Mouse (Mus musculus) MEL (cell line): ENCODE measurements around the gene Mast3. TPM values are rescaled to one million over a fixed set of nuclear protein-coding genes. Genes with fewer than 3 reads are reported as not detected.
A peak's percentile ranks its signal among the peaks of the same experiment; 100 is the strongest.

Experiments used
- DNase-seq: peaks from one replicate; pipeline ENCODE4 v3.0.0; 2011; ENCODE audit warnings: low read depth, low spot score
- H3K27ac ChIP-seq: 2 replicates; pipeline ENCODE4 v1.5.1; 2012; ENCODE audit warnings: low read depth, mild to moderate bottlenecking, control low read depth, low read length, moderate library complexity; ENCODE audit not compliant: control insufficient read depth
- H3K27me3 ChIP-seq, 2 experiments: fragments of 150-350 bp in 1 of 2; sonication (generic) in 1 of 2; 2 replicates each; pipeline ENCODE4 v1.6.1; 2012; ENCODE audit warnings: low read length in 2 of 2, mild to moderate bottlenecking in 2 of 2, improper control_type of control experiment in 1 of 2, moderate library complexity in 1 of 2; ENCODE audit not compliant: insufficient read depth in 2 of 2, control insufficient read depth in 1 of 2
- H3K36me3 ChIP-seq, 2 experiments: 2 replicates each; pipeline ENCODE4 v1.6.1; 2012 to 2014; ENCODE audit warnings: low read length in 2 of 2, improper control_type of control experiment in 1 of 2, inconsistent platforms in 1 of 2, mild to moderate bottlenecking in 1 of 2; ENCODE audit not compliant: insufficient read depth in 2 of 2, control insufficient read depth in 1 of 2
- H3K4me1 ChIP-seq, 2 experiments: fragments of 150-350 bp in 1 of 2; sonication (generic) in 1 of 2; 2 replicates each; pipeline ENCODE4 v1.6.1; 2012; ENCODE audit warnings: low read length in 2 of 2, improper control_type of control experiment in 1 of 2, mild to moderate bottlenecking in 1 of 2; ENCODE audit not compliant: insufficient read depth in 2 of 2, control insufficient read depth in 1 of 2
- H3K4me3 ChIP-seq, 2 experiments: fragments of 150-350 bp in 1 of 2; sonication (generic) in 1 of 2; 2 replicates each; pipeline ENCODE4 v1.5.1; 2012; ENCODE audit warnings: low read depth in 2 of 2, low read length in 2 of 2, mild to moderate bottlenecking in 2 of 2, moderate library complexity in 2 of 2, control low read depth in 1 of 2, improper control_type of control experiment in 1 of 2; ENCODE audit not compliant: control insufficient read depth in 1 of 2, insufficient read depth in 1 of 2
- H3K79me2 ChIP-seq: 2 replicates; pipeline ENCODE4 v1.6.1; 2012; ENCODE audit warnings: mild to moderate bottlenecking, low read length, moderate library complexity; ENCODE audit not compliant: control insufficient read depth, poor library complexity, insufficient read depth
- H3K9ac ChIP-seq: 2 replicates; pipeline ENCODE4 v1.6.1; 2012; ENCODE audit warnings: low read depth, mild to moderate bottlenecking, control low read depth, low read length, moderate library complexity; ENCODE audit not compliant: control insufficient read depth, poor library complexity, severe bottlenecking
- H3K9me3 ChIP-seq: fragments of 150-350 bp; sonication (generic); replicated peaks from 2 replicates; pipeline ENCODE4 v1.6.1; 2012; ENCODE audit warnings: mild to moderate bottlenecking, low read length, improper control_type of control experiment, moderate library complexity; ENCODE audit not compliant: insufficient read depth
- BHLHE40 ChIP-seq: IDR thresholded peaks from 2 replicates; pipeline ENCODE4 v1.6.1; 2012; ENCODE audit warnings: low read depth, mild to moderate bottlenecking, inconsistent platforms, low read length, improper control_type of control experiment, borderline replicate concordance
- CHD1 ChIP-seq: IDR thresholded peaks from 2 replicates; pipeline ENCODE4 v1.6.1; 2012; ENCODE audit warnings: low read depth, mild to moderate bottlenecking, inconsistent platforms, low read length, improper control_type of control experiment
- CTCF ChIP-seq, 3 experiments: IDR thresholded peaks in 2 of 3; conservative IDR thresholded peaks in 1 of 3; 2 replicates each; pipeline ENCODE4 v1.5.1; 2011 to 2012; ENCODE audit warnings: low read length in 3 of 3, low read depth in 2 of 3, mild to moderate bottlenecking in 2 of 3, improper control_type of control experiment in 1 of 3, inconsistent platforms in 1 of 3, mixed read lengths in 1 of 3, moderate library complexity in 1 of 3; ENCODE audit not compliant: control insufficient read depth in 1 of 3, insufficient read depth in 1 of 3, poor library complexity in 1 of 3, severe bottlenecking in 1 of 3
- E2F4 ChIP-seq: IDR thresholded peaks from 2 replicates; pipeline ENCODE4 v1.6.1; 2011; ENCODE audit warnings: low read depth, low read length, improper control_type of control experiment, borderline replicate concordance
- ETS1 ChIP-seq: IDR thresholded peaks from 2 replicates; pipeline ENCODE4 v1.6.1; 2012; ENCODE audit warnings: low read depth, mild to moderate bottlenecking, inconsistent platforms, low read length, improper control_type of control experiment, moderate library complexity
- GATA1 ChIP-seq: IDR thresholded peaks from 2 replicates; pipeline ENCODE4 v1.6.1; 2011; ENCODE audit warnings: low read depth, low read length, improper control_type of control experiment
- HCFC1 ChIP-seq: IDR thresholded peaks from 2 replicates; pipeline ENCODE4 v1.6.1; 2012; ENCODE audit warnings: low read depth, mild to moderate bottlenecking, inconsistent platforms, low read length, improper control_type of control experiment, moderate library complexity
- JUND ChIP-seq: IDR thresholded peaks from 2 replicates; pipeline ENCODE4 v1.6.1; 2011; ENCODE audit warnings: low read depth, mild to moderate bottlenecking, improper control_type of control experiment, low read length
- MAFK ChIP-seq: IDR thresholded peaks from 2 replicates; pipeline ENCODE4 v1.6.1; 2011; ENCODE audit warnings: low read depth, mild to moderate bottlenecking, low read length, improper control_type of control experiment, borderline replicate concordance
- MAX ChIP-seq: IDR thresholded peaks from 2 replicates; pipeline ENCODE4 v1.6.1; 2011; ENCODE audit warnings: low read length, improper control_type of control experiment
- MXI1 ChIP-seq: IDR thresholded peaks from 2 replicates; pipeline ENCODE4 v1.6.1; 2011; ENCODE audit warnings: mild to moderate bottlenecking, low read depth, low read length, improper control_type of control experiment
- MYB ChIP-seq: IDR thresholded peaks from 2 replicates; pipeline ENCODE4 v1.6.1; 2011; ENCODE audit warnings: mild to moderate bottlenecking, low read depth, low read length, improper control_type of control experiment
- NELFE ChIP-seq: IDR thresholded peaks from 2 replicates; pipeline ENCODE4 v1.6.1; 2011; ENCODE audit warnings: low read depth, low read length, improper control_type of control experiment
- NRF1 ChIP-seq: IDR thresholded peaks from 2 replicates; pipeline ENCODE4 v1.6.1; 2014; ENCODE audit warnings: low read depth, mild to moderate bottlenecking, inconsistent platforms, low read length, improper control_type of control experiment, moderate library complexity; ENCODE audit not compliant: poor library complexity, insufficient read depth, severe bottlenecking
- POLR2A ChIP-seq, 2 experiments: IDR thresholded peaks; 2 replicates each; pipeline ENCODE4 v1.6.1; 2011 to 2012; ENCODE audit warnings: low read length in 2 of 2, mild to moderate bottlenecking in 2 of 2, control low read depth in 1 of 2, improper control_type of control experiment in 1 of 2, low read depth in 1 of 2, moderate library complexity in 1 of 2; ENCODE audit not compliant: control insufficient read depth in 1 of 2, insufficient read depth in 1 of 2, poor library complexity in 1 of 2
- POLR2AphosphoS2 ChIP-seq: IDR thresholded peaks from 2 replicates; pipeline ENCODE4 v1.6.1; 2011; ENCODE audit warnings: low read length, improper control_type of control experiment
- POLR2AphosphoS5 ChIP-seq: IDR thresholded peaks from 2 replicates; pipeline ENCODE4 v1.6.1; 2012; ENCODE audit warnings: low read depth, borderline replicate concordance, mild to moderate bottlenecking, inconsistent platforms, low read length, moderate library complexity, mixed read lengths
- RAD21 ChIP-seq: IDR thresholded peaks from 2 replicates; pipeline ENCODE4 v1.6.1; 2011; ENCODE audit warnings: mild to moderate bottlenecking, low read depth, low read length, improper control_type of control experiment
- SIN3A ChIP-seq: IDR thresholded peaks from 2 replicates; pipeline ENCODE4 v1.6.1; 2012; ENCODE audit warnings: low read length, improper control_type of control experiment, inconsistent platforms
- UBTF ChIP-seq: IDR thresholded peaks from 2 replicates; pipeline ENCODE4 v1.6.1; 2012; ENCODE audit warnings: low read depth, mild to moderate bottlenecking, inconsistent platforms, low read length, improper control_type of control experiment, moderate library complexity, borderline replicate concordance; ENCODE audit not compliant: insufficient read depth
- ZC3H11A ChIP-seq: IDR thresholded peaks from 2 replicates; pipeline ENCODE4 v1.6.1; 2012; ENCODE audit warnings: low read depth, mild to moderate bottlenecking, inconsistent platforms, low read length, improper control_type of control experiment
- ZKSCAN1 ChIP-seq: IDR thresholded peaks from 2 replicates; pipeline ENCODE4 v1.6.1; 2012; ENCODE audit warnings: low read depth, mild to moderate bottlenecking, inconsistent platforms, low read length, improper control_type of control experiment, moderate library complexity
- ZMIZ1 ChIP-seq: IDR thresholded peaks from 2 replicates; pipeline ENCODE4 v1.6.1; 2012; ENCODE audit warnings: low read depth, mild to moderate bottlenecking, inconsistent platforms, low read length, improper control_type of control experiment, moderate library complexity
- ZNF384 ChIP-seq: IDR thresholded peaks from 2 replicates; pipeline ENCODE4 v1.6.1; 2012; ENCODE audit warnings: low read depth, mild to moderate bottlenecking, inconsistent platforms, low read length, improper control_type of control experiment
- polyA plus RNA-seq, 2 experiments: library from polyadenylated mRNA; stranded (reverse) in 1 of 2; unstranded in 1 of 2; fragments of >175 nt in 1 of 2; fragments of >200 nt in 1 of 2; gene quantifications; 2 replicates each; pipeline versions ENCODE4 v1.2.1 to v1.2.4; 2012; ENCODE audit warnings: low replicate concordance in 2 of 2, low read depth in 1 of 2; ENCODE audit not compliant: insufficient read length in 2 of 2, insufficient read depth in 1 of 2, missing spikeins in 1 of 2
- total RNA-seq: library from RNA; depleted of rRNA; stranded (reverse); fragments of 300-350 nt; gene quantifications from 2 replicates; pipeline ENCODE4 v1.2.3, GENCODE M21; 2012

Gene Mast3
- total and polyA plus RNA-seq, 3 experiments, result 13.5 to 54.7 TPM; not detected in 1

DNA sequence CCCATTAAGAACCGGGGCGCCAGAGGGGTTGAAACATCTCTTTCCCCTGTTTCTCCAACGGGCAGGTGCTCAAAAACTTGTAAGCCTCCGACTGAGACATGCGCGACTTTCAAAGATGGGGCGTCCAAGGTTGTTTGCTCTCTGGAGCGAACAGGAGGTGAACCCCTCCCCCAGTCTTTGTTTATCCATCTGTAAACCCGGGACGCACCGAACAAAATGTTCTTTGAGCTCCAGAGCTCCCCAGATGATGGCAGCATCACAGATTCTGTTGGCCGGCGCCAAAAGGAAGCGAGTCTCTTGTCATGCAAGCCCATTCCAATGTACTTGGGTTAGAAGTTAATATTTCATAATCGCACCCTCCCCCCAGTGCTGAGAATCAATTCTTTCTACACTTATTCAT is 6.6 kb downstream of the Mast3 start:
- no peaks in the 10 kb centered on the region for H3K27me3 ChIP-seq
- H3K4me3 ChIP-seq, result no peak overlapping the region
- peaks cover 0 to 6% of the 10 kb centered on the region in 2 experiments; a peak in 2 of 4 replicates for H3K4me1 ChIP-seq
- no peak overlapping the region for H3K9ac ChIP-seq
- TF ChIP-seq RAD21 (no peak), POLR2A (IDR thresholded peaks at IDR 0.05; ENCODE audit: control insufficient read depth in 1 of 2, insufficient read depth in 1 of 2, low read depth in 1 of 2, low read length in 2 of 2, poor library complexity in 1 of 2) (no peak), ZC3H11A (no peak), JUND (no peak), ZKSCAN1 (no peak)
- H3K36me3 ChIP-seq, result peaks cover 0 to 3% of the 10 kb centered on the region in 2 experiments; a peak in 1 of 4 replicates
- no peak for DNase-seq
- no peak overlapping the region for H3K27ac ChIP-seq
- H3K79me2 ChIP-seq, result no peaks in the 10 kb centered on the region
- no peaks in the 10 kb centered on the region for H3K9me3 ChIP-seq

DNA sequence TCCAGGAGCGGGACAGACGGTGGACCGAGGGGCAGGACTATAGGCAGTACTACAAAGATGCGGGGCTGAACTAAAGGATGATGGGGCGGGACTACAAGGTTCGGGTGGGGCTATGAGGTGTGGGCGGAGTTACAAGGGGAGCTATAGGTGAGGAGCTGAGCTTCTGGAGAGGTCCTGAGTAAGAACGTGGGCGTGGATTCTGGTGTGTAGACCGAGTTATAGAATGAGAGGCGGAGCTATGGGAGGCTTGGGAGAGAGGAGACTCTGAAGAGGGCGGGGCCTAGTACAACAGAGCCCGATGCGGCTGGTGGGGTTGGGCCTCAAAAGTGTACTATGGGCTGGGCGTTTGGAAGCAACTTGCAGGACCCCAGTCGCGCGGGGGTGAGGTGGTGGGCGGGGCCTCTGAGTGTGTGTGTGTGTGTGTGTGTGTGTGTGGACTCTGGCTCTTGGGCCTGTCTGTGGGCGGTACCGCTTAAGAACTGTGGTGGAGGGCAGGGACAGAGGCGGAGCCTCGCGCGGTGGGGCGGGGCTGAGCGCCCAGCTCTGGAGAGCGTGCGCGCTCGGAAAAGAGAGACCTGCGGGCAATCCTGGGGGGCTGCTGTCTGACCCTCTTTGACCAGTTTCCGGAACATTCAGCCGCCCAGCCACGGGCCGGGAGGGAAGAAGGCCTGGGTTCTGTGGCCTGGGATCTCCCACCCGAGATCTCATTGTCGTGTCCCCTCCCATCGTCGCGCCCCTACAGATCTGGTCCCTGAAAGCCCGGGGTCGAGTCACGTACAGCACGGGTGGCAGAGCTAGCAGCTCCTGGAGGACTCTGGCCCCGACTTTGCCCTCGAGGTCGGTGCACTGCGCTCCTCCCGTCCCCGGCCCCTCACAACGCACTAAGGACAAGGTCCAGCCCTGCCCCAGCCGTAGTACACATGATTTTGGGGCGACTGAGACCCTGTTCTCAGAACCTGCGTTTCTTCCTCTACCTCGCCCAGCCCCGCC is 7.5 kb downstream of the Mast3 start:
- Histone ChIP-seq H3K9me3 (no peaks in the 10 kb centered on the region), H3K4me3 (peak overlapping the region; percentile 56 to 73), H3K27ac (no peak overlapping the region), H3K27me3 (no peaks in the 10 kb centered on the region), H3K36me3 (no peaks in the 10 kb centered on the region; a peak in 1 of 4 replicates), H3K4me1 (peaks cover 0 to 12% of the 10 kb centered on the region in 2 experiments; a peak in 2 of 4 replicates), H3K79me2 (no peaks in the 10 kb centered on the region), H3K9ac (peak overlapping the region; percentile 58)
- DNase-seq, result peak; percentile 98
- TF ChIP-seq GATA1 (no peak), E2F4 (no peak), ZNF384 (no peak), MXI1 (peak; percentile 56; the same call in 1 of the 2 replicates), CTCF (IDR thresholded peaks at IDR 0.05 in 2 of 3, conservative IDR thresholded peaks at IDR 0.05 in 1 of 3; ENCODE audit: control insufficient read depth in 1 of 3, insufficient read depth in 1 of 3, low read depth in 2 of 3, low read length in 3 of 3, poor library complexity in 1 of 3, severe bottlenecking in 1 of 3) (no peak), CHD1 (no peak), MAFK (no peak), NRF1 (no peak), MYB (no peak), ZMIZ1 (no peak), BHLHE40 (no peak), NELFE (peak; percentile 33; the same call in 1 of the 2 replicates), UBTF (no peak), MAX (no peak), ETS1 (no peak), SIN3A (peak; percentile 45), POLR2AphosphoS5 (no peak), POLR2AphosphoS2 (no peak), HCFC1 (no peak)
